Mouse (Mus musculus) layer of hippocampus, postnatal 25 days (tissue): ENCODE measurements around the gene Tm4sf1. TPM values are rescaled to one million over a fixed set of nuclear protein-coding genes. Genes with fewer than 3 reads are reported as not detected.

Experiments used
- DNase-seq, 2 experiments: peaks; one replicate each; pipeline ENCODE4 v3.0.0; 2022; ENCODE audit warnings: mixed read lengths in 2 of 2, low spot score in 1 of 2; ENCODE audit errors: extremely low spot score in 1 of 2
- total RNA-seq, 2 experiments: library from RNA; stranded (reverse); gene quantifications; 2 replicates each; pipeline ENCODE4 v1.2.3; 2021

The Tm4sf1 gene
- total RNA-seq, 2 experiments from 2014 or later = 11.0 to 12.9 TPM

- no peak for DNase-seq
These were observed 12.8 kb downstream of the Tm4sf1 start for GRCm38 (mm10) chr3:57288944-57289491.

DNA sequence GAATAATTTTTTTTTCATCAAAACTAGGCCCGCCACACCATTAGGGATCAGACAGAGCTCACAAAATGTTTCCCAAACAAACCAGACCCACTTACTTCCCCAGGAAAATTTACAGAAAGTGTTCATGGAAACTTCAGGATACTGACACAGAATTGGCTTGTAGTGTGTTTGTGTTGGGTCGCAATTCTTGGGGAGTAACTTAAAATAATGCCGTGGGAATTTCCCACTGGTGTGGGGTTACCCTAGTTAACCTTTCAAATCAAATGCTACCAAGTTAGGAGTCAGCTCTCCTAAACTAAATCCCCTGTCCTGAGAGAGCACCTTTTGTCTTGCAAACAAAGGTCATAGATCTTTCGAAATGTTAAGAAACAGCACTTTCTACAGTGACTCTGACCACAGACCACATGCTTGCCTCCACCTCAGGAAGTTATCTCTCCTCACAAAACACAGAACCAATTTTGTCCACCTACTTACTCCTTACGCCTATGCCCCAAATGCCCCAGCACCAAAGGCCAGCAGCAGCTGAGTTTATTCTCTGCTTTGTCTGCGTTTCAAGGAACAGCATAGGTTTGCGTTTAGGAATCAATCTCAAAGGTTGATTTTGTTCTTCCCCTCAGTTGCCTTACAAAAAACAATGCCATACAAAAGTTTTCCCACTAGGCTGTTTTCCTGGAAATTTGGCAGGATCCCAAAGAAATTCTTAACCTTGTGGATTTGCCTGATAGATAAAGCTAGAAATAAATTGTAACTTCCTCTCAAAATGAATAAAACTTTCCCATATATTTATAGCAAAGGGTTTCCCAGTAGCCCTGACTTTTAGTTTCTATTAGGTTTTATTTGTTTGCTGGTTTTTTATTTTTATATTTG, 13.7 kb downstream of the Tm4sf1 start:
- DNase-seq = no peak

DNA sequence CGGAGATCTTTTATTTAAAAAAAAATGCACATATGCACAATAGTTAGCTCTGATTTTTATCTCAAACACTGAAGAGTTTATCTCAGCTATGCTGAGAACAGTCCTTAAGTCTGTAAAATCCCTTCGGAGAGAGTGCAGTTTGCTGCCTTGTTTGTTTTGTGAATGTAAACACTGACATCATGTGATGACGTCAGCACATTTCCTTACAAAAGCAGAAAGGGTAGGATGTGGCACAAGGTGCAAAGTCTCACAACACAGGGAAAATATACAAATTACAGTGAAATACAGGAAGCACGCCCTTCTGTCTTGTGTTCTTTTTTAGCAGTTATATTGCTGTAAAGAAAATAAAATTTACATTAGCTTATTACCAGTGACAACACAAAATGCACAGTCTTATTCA, 14.3 kb downstream of the Tm4sf1 start:
- DNase-seq = no peak

DNA sequence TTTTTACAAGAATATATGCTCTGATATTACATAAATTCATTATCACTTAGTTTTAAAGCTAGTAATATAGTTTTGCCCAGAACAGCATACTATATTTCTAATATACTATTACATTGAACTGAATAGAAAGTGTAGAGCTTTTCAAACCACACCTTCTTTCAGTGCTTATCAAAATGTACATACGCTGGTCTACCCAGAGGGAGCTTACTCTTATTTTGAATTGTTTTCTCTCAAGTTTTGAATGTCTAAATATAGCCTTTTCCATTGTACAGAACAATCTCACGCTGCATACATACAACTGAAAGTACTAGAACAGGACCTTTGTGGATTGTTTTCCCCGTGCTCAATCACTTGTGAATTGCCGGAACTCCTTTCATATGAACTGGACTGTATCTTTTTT, 23.6 kb downstream of the Tm4sf1 start:
- DNase-seq = no peak

DNA sequence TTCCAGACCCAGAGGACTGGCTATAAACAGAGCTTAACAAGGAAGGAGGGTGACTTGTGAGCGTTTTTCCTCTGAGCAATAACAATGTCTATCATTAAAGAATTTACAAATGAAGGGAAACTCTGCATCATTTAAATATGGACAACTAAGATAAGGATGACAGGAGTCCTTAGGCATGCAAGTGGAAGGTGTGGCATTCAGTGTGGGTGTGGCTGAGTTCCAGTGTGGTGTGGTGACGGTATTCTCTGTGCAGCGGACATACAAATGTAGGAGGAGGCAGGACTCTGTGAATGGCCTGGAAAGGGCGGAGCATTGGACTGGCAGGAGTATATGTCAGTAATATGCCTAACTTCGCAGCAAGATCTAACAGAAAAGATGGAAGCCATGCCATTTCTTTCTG, 24.3 kb downstream of the Tm4sf1 start:
- DNase-seq = no peak

GRCm38 (mm10) chr3:57276821-57277220, 25.0 kb downstream of the Tm4sf1 start:
- DNase-seq = no peak

- DNase-seq = no peak
These were observed 32.8 kb downstream of the Tm4sf1 start for GRCm38 (mm10) chr3:57268994-57269393.

GRCm38 (mm10) chr3:57267559-57268173, 34.1 kb downstream of the Tm4sf1 start:
- peak; percentile 26 to 63 for DNase-seq

DNA sequence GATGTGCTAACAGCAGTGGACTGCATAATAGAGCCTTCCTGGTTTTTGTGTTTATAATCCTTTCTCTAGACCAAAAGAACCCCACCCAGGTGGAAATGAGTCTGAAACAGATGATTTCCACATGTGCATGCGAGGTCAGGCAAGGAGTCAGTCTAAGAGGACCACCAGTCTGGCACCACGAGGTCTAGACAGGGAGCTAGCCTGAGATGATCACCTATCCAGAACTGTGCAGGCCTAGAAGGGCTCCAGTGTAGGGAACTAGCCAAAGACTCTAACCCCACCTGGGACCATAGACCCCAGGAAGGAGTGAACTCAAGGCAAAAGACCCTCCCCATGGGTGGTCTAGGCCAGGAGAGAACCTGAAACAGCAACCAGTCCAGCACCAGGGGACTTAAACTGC, 48.7 kb downstream of the Tm4sf1 start:
- DNase-seq = no peak

- no peak for DNase-seq
These were observed 49.2 kb downstream of the Tm4sf1 start for GRCm38 (mm10) chr3:57252551-57252950.

- DNase-seq = no peak
These were observed 56.5 kb downstream of the Tm4sf1 start for GRCm38 (mm10) chr3:57245242-57245641.

Other genes starting within 250 kb of the Tm4sf1 start
- not detected for gene Tm4sf4, start 123.3 kb upstream of the Tm4sf1 start, total RNA-seq